Mouse (Mus musculus) bone marrow macrophage, adult 2 months (primary cell): ENCODE results near the gene Akt1s1.
"Not testable (repeated sequence)": the region's sequence is repeated elsewhere in the genome, so short reads cannot be mapped to it uniquely, and the experiment has no call there.

Experiments
- CTCF ChIP-seq: IDR thresholded peaks from 2 replicates; pipeline ENCODE4 v1.5.1; 2012; ENCODE audit warnings: low read depth, mild to moderate bottlenecking, low read length, moderate library complexity
- POLR2A ChIP-seq: IDR thresholded peaks from 2 replicates; pipeline ENCODE4 v1.6.1; 2012; ENCODE audit warnings: mild to moderate bottlenecking, low read depth, low read length, borderline replicate concordance

DNA sequence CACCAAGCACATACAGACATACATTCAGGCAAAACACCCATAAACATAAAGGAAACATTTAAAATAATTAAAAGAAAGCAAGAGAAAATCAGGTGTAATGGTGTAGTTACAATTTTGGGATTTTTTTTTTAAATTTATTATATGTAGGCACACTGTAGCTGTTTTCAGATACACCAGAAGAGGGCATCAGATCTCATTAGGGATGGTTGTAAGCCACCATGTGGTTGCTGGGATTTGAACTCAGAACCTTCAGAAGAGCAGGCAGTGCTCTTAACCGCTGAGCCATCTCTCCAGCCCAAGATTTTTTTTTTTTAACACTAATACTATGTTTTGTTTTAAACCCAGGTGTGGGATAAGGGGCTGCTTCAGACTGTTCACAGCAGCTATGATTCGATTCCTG is 23.0 kb downstream of the Akt1s1 start:
- not testable (repeated sequence) for TF ChIP-seq POLR2A, CTCF
